Mouse (Mus musculus) midbrain, embryonic 13.5 days (tissue): ENCODE measurements around the gene Hoxd10. TPM values are rescaled to one million over a fixed set of nuclear protein-coding genes. Genes with fewer than 3 reads are reported as not detected.

ENCODE experiments used
- ATAC-seq: fragments of 200-750 bp; cut with Nextera tagmentation; 2 replicates; pipeline ENCODE4 v1.8.0; 2017; ENCODE audit warnings: mild to moderate bottlenecking, moderate TSS enrichment, moderate library complexity
- H3K27ac ChIP-seq: fragments of 300-500 bp; sonication (generic); 2 replicates; pipeline ENCODE4 v1.5.1; 2015; ENCODE audit warnings: inconsistent platforms, mild to moderate bottlenecking, moderate library complexity
- H3K27me3 ChIP-seq: fragments of 300-500 bp; sonication (generic); 2 replicates; pipeline ENCODE4 v1.6.1; 2015; ENCODE audit warnings: mild to moderate bottlenecking, inconsistent platforms
- H3K36me3 ChIP-seq: fragments of 300-500 bp; sonication (generic); 2 replicates; pipeline ENCODE4 v1.6.1; 2015; ENCODE audit warnings: mild to moderate bottlenecking, inconsistent platforms
- H3K4me1 ChIP-seq: fragments of 300-500 bp; sonication (generic); replicated peaks from 2 replicates; pipeline ENCODE4 v1.6.1; 2015; ENCODE audit warnings: inconsistent platforms
- H3K4me2 ChIP-seq: fragments of 300-500 bp; sonication (generic); replicated peaks from 2 replicates; pipeline ENCODE4 v1.6.1; 2015; ENCODE audit warnings: moderate library complexity, mild to moderate bottlenecking, inconsistent platforms
- H3K4me3 ChIP-seq: fragments of 300-500 bp; sonication (generic); replicated peaks from 2 replicates; pipeline ENCODE4 v1.5.1; 2015; ENCODE audit warnings: mild to moderate bottlenecking, inconsistent platforms
- H3K9ac ChIP-seq: fragments of 300-500 bp; sonication (generic); replicated peaks from 2 replicates; pipeline ENCODE4 v1.6.1; 2015; ENCODE audit warnings: mild to moderate bottlenecking, inconsistent platforms
- H3K9me3 ChIP-seq: fragments of 300-500 bp; sonication (generic); 2 replicates; pipeline ENCODE4 v1.6.1; 2016; ENCODE audit warnings: mild to moderate bottlenecking, inconsistent platforms
- WGBS: fragments of 180-500 bp; shearing (Covaris S2); methylation state at CpG from one replicate; pipeline ENCODE4 v1.1.7; 2015; 5-methylcytosine and 5-hydroxymethylcytosine counted together
- polyA plus RNA-seq: library from polyadenylated mRNA; unstranded; fragments of >200 nt; fragmentation: Nextera tagmentation; extraction: Ambion mirVana; gene quantifications from 2 replicates; pipeline ENCODE4 v1.2.1, GENCODE M21; 2015

Gene Hoxd10
- polyA plus RNA-seq, 1 experiment from 2014 or later, result not detected

DNA sequence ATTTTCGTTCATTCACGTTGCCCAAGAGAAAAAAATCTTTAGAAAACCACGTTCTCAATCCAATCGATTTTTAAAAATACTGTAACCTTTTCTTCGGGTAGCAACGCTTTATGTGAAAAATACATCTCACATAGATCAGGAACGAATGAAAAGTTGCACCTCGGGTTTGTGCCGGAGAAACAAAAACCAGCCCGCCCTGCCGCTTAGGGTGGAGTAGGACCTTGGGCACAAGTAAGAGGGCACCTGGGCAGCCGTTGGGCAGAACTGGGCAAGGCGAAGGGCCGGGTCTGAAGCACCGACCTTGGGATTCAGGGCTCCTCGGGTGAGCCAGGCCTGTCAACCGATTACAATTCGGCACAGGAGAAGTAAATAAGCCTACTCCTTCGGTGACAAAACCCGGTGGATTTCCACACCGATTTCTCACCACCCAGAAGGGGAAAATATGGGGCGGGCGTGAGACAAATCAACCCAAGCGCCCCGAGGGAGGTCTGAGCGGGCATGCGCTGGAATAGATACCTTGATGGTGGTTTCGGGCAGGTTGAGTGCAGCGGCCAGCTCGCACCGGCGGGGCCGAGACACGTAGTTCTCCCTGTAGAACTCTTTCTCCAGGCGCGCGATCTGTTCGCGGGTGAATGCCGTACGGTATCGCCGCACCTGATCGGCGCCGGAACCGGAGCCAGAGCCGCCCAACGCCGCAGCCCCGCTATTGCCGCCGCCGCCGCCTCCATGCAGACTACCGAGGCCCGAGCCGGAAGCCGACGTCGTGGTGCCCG lies 34.3 kb upstream of the Hoxd10 start:
- H3K4me3 ChIP-seq, result peak overlapping the region; percentile 28
- H3K36me3 ChIP-seq, result no peaks in the 10 kb centered on the region
- peaks cover 12% of the 10 kb centered on the region for H3K4me1 ChIP-seq
- H3K9ac ChIP-seq, result 0 out of 2 replicates have a peak overlapping the region, but pooled peaks have one; percentile 28
- no peak overlapping the region for H3K4me2 ChIP-seq
- no peak for ATAC-seq
- 2% methylated on average over 62 of the region's 62 CpGs for WGBS
- H3K27me3 ChIP-seq, result peaks cover 88% of the 10 kb centered on the region
- H3K9me3 ChIP-seq, result no peaks in the 10 kb centered on the region
- H3K27ac ChIP-seq, result peak overlapping the region; percentile 25; the same call in 1 of the 2 replicates

DNA sequence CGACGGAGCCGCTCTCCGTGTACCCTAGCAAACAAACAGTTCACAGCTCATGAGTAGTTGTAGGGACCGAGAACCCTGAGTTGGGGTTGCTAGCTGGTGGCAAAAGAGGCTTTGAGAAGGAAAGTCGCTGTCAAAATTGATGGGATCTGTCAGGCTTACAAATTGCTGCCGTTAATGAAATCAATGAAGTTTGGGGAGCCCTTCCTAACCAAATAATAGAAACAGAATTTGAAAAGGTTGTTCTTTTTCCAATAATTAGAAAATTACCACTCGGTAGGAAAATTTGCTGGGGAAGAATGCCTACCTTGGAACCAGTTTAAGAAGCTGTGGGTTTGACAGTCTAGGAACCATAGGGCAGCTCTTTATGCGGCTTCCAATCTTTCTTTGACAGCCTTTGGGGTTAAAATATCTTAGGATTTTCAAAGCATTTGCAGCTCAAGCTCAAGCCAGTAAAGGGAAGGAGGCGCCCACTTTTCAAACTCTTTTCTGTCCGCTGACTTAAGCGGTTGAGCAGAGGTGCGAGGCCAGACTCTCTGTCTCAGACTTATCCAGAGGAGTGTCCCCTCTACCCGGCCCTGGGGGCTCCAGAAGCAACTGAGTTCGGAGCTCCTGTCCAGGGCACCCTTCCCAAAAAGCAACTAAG lies 33.6 kb upstream of the Hoxd10 start:
- H3K9me3 ChIP-seq, result no peaks in the 10 kb centered on the region
- H3K27ac ChIP-seq, result peak overlapping the region; percentile 40
- H3K4me2 ChIP-seq, result no peak overlapping the region
- no peaks in the 10 kb centered on the region for H3K36me3 ChIP-seq
- peak overlapping the region; percentile 28 for H3K4me3 ChIP-seq
- H3K9ac ChIP-seq, result 0 out of 2 replicates have a peak overlapping the region, but pooled peaks have one; percentile 28
- WGBS, result under 1% methylated on average over 15 of the region's 15 CpGs
- no peak for ATAC-seq
- H3K27me3 ChIP-seq, result peaks cover 93% of the 10 kb centered on the region
- H3K4me1 ChIP-seq, result peaks cover 12% of the 10 kb centered on the region

DNA sequence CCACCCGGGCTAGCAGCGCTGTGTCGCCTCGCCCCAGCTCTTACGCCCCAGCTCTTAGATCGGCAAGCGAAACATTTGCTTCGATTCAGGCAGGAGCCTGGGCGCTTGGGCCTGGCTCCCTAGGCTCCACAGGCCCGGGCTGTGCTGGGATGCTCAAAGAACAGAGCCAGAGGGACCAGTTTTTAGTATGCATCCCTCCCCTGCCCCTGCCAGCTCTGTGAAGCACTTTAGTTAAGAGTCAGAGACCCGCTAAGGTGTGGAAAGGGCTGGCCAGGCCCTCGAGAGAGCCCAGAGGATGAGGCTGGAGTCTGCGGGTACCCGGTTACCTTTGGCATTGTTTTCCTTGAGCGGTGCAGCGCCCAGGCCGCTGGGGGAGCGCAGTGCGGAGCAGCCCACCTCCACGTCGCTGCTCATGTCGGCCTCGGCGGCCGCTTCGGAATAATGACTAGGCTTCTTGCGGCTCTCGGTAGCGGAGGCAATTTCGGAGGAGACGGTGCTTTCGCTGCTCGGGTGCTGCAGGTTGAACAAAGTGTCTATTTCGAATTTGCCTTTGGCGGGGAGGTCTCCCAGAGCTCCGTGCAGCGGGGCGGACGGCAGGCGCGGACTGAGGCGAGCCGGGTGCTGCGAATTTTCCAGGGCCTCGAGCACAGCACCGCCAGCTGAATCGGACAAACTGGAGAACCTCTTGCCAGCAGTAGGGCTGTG lies 32.9 kb upstream of the Hoxd10 start:
- Histone ChIP-seq H3K9ac (no peak overlapping the region), H3K4me3 (peak overlapping the region; percentile 28), H3K36me3 (no peaks in the 10 kb centered on the region), H3K27me3 (peaks cover 97% of the 10 kb centered on the region), H3K27ac (peak overlapping the region; percentile 40), H3K4me2 (no peak overlapping the region), H3K4me1 (peaks cover 12% of the 10 kb centered on the region), H3K9me3 (no peaks in the 10 kb centered on the region)
- no peak for ATAC-seq
- under 1% methylated on average over 47 of the region's 47 CpGs for WGBS

GRCm38 (mm10) chr2:74659507-74660005 lies 32.2 kb upstream of the Hoxd10 start, which contains the start of gene Evx2:
Gene Evx2, minus strand, starts transcription at chr2:74659557.
- 3% methylated on average over 28 of the region's 28 CpGs for WGBS
- H3K4me3 ChIP-seq, result peak within 1 kb of the TSS; percentile 28

DNA sequence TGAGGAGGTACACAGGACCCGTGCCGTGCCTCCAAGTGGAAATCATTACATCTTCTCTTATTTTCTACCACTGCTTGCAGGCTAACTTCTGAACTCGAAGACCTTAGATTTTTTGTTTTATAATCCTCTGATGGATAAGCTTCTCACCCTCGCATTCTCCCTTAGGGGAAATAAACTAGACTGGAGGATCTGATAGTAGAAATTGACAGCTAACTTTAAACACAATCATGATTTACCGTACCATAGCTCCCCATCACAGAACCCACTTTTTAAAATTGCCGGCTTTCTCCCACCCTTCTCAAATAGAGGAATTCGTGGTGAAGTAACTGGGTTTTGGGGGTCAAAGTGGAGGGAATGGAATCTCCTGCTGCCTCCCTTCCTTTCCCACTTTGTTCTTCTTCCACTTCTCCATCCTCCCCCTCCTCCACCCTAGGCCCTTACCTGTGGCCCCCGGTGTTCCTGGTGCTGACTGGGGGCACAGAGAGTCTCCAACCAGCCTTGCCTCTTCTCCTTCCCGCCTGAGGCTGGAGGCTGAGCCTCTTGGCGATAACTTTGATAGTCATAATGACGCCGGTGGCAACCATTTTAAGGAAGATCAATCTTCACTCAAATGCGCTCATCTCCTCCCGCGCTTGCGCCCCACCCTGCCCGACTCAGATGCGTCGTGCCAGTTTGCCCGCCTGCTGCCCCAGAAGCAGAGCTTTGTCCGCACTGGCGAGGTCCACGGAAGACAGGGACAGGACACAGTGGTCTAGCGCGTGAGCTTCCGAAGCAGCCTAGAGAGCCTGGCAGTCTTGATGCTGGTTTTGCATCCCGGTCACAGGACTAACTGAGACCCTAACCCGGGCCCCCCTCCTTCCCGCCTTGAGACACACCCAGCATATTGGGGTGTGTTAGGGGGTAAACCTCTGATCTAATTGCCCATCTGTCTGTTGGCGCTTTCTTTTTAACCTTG lies 31.0 kb upstream of the Hoxd10 start:
- 4% methylated on average over 30 of the region's 30 CpGs for WGBS
- Histone ChIP-seq H3K4me1 (peaks cover 8% of the 10 kb centered on the region), H3K36me3 (no peaks in the 10 kb centered on the region), H3K9ac (no peak overlapping the region), H3K4me2 (no peak overlapping the region; the same call in 1 of the 2 replicates), H3K27ac (no peak overlapping the region), H3K4me3 (peak overlapping the region; percentile 16), H3K27me3 (peaks cover 96% of the 10 kb centered on the region), H3K9me3 (no peaks in the 10 kb centered on the region)
- peak; percentile 24; the same call in 1 of the 2 replicates for ATAC-seq

More at GRCm38 (mm10) chr2:74659507-74660005, 32.2 kb upstream of the Hoxd10 start, which contains the start of gene Evx2:
- Histone ChIP-seq H3K27me3 (peaks cover 97% of the 10 kb centered on the region), H3K9ac (no peak within 1 kb of the TSS), H3K27ac (peak within 1 kb of the TSS; percentile 40), H3K9me3 (no peaks in the 10 kb centered on the region), H3K36me3 (no peaks in the 10 kb centered on the region), H3K4me2 (no peak within 1 kb of the TSS), H3K4me1 (peaks cover 12% of the 10 kb centered on the region)
- ATAC-seq, result no peak

- Histone ChIP-seq H3K4me2 (peak overlapping the region; percentile 34), H3K36me3 (no peaks in the 10 kb centered on the region), H3K27me3 (peaks cover 96% of the 10 kb centered on the region), H3K4me1 (peaks cover 2% of the 10 kb centered on the region; the same call in 1 of the 2 replicates), H3K4me3 (peak overlapping the region; percentile 8; the same call in 1 of the 2 replicates), H3K27ac (no peak overlapping the region), H3K9ac (no peak overlapping the region), H3K9me3 (no peaks in the 10 kb centered on the region)
- peak; percentile 73 for ATAC-seq
- 0% methylated on average over 14 of the region's 14 CpGs for WGBS
Measured at GRCm38 (mm10) chr2:74661685-74662084, 30.0 kb upstream of the Hoxd10 start.

DNA sequence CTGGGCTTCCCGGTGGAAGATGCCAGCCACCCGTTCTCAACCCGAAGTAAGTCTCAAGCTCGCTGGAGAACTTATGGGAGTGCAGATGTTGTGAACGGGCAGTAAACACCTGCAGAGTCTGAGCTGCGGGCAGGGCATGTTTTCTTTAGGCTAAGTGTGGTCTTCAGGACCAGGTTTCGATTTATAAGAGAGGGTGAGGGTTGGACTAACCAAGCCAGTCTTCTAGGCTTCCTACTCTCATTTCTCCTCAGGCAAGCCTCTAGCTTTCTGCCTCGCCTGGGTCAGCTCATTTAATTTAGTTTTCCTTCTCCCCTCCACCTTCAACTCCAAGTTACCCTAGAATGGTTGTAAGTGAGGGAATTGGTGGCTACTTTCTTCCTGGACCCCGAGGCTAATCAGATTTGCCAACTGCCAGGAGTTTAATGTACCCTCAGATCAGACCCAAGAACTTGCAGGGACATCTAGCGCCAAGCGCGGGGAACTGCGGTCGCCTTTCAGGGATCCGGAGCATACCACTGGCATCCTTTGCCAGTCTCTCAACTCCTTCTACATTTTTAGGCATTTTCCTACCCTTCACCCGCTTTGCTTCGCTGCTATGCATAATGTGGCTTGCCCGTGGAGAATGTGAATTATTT lies 28.3 kb upstream of the Hoxd10 start:
- no peak overlapping the region for H3K4me3 ChIP-seq
- H3K4me2 ChIP-seq, result no peak overlapping the region
- H3K9ac ChIP-seq, result no peak overlapping the region
- H3K9me3 ChIP-seq, result no peaks in the 10 kb centered on the region
- WGBS, result 5% methylated on average over 18 of the region's 18 CpGs
- no peak for ATAC-seq
- H3K4me1 ChIP-seq, result peaks cover 7% of the 10 kb centered on the region
- H3K27ac ChIP-seq, result no peak overlapping the region
- H3K27me3 ChIP-seq, result peaks cover 99% of the 10 kb centered on the region
- no peaks in the 10 kb centered on the region for H3K36me3 ChIP-seq

DNA sequence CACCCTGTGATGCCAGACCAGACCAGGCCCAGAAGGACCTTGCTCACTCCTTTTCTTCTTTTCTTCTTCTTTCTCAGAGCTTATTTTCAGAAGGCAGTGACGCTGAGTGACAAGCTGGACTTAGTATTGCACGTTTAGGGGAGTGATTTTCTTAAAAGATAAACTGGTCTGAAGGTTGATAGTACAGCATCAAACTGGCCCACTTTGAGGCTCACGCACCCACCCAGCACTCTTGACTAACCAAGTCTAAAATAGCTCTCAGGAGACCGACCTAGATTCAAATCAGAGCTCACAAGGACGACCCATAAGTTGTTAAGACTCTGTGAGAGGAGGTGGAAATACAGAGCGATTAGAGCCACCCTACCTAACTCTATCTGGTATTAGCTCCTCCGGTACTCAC lies 25.3 kb upstream of the Hoxd10 start:
- 1% methylated on average over 7 of the region's 7 CpGs for WGBS
- ATAC-seq, result no peak
- H3K27ac ChIP-seq, result no peak overlapping the region
- no peak overlapping the region for H3K4me3 ChIP-seq
- no peaks in the 10 kb centered on the region for H3K36me3 ChIP-seq
- H3K4me1 ChIP-seq, result peaks cover 10% of the 10 kb centered on the region
- no peaks in the 10 kb centered on the region for H3K9me3 ChIP-seq
- no peak overlapping the region for H3K4me2 ChIP-seq
- peaks cover 98% of the 10 kb centered on the region for H3K27me3 ChIP-seq
- no peak overlapping the region for H3K9ac ChIP-seq

GRCm38 (mm10) chr2:74667191-74667841 lies 24.4 kb upstream of the Hoxd10 start:
- Histone ChIP-seq H3K9ac (no peak overlapping the region), H3K4me1 (peaks cover 7% of the 10 kb centered on the region), H3K27me3 (peaks cover 98% of the 10 kb centered on the region), H3K4me3 (no peak overlapping the region), H3K4me2 (no peak overlapping the region), H3K9me3 (no peaks in the 10 kb centered on the region), H3K27ac (no peak overlapping the region), H3K36me3 (no peaks in the 10 kb centered on the region)
- WGBS, result 1% methylated on average over 36 of the region's 36 CpGs
- no peak for ATAC-seq

DNA sequence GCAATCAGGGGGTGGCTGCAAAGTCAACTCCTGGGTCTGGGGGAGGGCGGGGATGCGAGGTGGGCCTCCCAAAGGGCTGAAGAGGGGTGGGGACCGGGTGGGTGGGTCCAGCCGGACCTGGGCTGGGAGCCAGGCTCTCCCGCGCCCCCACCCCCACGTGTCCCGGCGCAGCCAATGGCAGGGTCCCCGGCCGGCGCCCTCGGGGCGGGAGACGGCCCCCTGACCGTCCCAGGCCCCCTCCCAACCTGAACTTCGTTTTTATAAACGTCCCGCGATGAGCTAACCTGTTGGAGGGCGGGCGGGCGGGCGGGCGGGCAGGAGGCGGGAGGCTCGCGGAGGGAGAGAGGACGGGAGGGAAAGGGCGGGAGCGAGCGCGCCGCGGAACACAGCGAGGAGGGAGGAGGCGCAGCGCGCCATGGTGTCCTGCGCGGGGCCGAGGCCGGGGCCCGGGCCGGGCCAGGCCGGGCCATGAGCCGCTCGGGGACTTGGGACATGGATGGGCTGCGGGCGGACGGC lies 23.8 kb upstream of the Hoxd10 start, which contains the start of gene Hoxd13:
Hoxd13 (plus strand) TSS at position 469 of the 516 bp plus-strand sequence.
- Histone ChIP-seq H3K4me3 (peak within 1 kb of the TSS; percentile 27), H3K9ac (0 out of 2 replicates have a peak within 1 kb of the TSS, but pooled peaks have one; percentile 32), H3K27me3 (peaks cover 98% of the 10 kb centered on the region), H3K9me3 (no peaks in the 10 kb centered on the region), H3K4me1 (peaks cover 11% of the 10 kb centered on the region), H3K27ac (no peak within 1 kb of the TSS), H3K4me2 (peak within 1 kb of the TSS; percentile 49), H3K36me3 (no peaks in the 10 kb centered on the region)
- peak; percentile 47; the same call in 1 of the 2 replicates for ATAC-seq
- WGBS, result 0% methylated on average over 8 of the region's 51 CpGs
